Mouse (Mus musculus): ENCODE results near the gene Dhrs3. TPM values are rescaled to one million over a fixed set of nuclear protein-coding genes. Genes with fewer than 3 reads are reported as not detected.

The Dhrs3 gene
- total and polyA plus RNA-seq, 2 experiments from 2014 or later: 39.0 to 45.0 TPM

- H3K4me3 ChIP-seq (ENCODE audit: low read depth, low read length): no peak overlapping the region
- 78% methylated on average over 9 of the region's 9 CpGs for WGBS
- H3K27ac ChIP-seq (ENCODE audit: low read depth): no peak overlapping the region
- DNase-seq (ENCODE audit: low spot score) (no peak), ATAC-seq (ENCODE audit: insufficient read depth, low read depth) (no peak)
- H3K4me1 ChIP-seq (ENCODE audit: control insufficient read depth, insufficient read depth): peaks cover 6% of the 10 kb centered on the region; the same call in 1 of the 2 replicates
- no peak for TF ChIP-seq CTCF (IDR thresholded peaks at IDR 0.05; ENCODE audit: low read depth)
- no peak for TF ChIP-seq EP300 (IDR thresholded peaks at IDR 0.05; ENCODE audit: low read depth)
- no peak overlapping the region for H3K4me2 ChIP-seq (ENCODE audit: low read depth, low read length)
- no peaks in the 10 kb centered on the region for H3K9me3 ChIP-seq (replicated peaks; ENCODE audit: control insufficient read depth, low read length)
- no peak overlapping the region for H3K9ac ChIP-seq (replicated peaks; ENCODE audit: low read depth, low read length)
- H3K27me3 ChIP-seq (ENCODE audit: control insufficient read depth, insufficient read depth, low read length): no peaks in the 10 kb centered on the region
- H3K36me3 ChIP-seq (replicated peaks; ENCODE audit: control insufficient read depth, insufficient read depth, low read length): no peaks in the 10 kb centered on the region
Observed at GRCm38 (mm10) chr4:144889505-144890301, 2.9 kb upstream of the Dhrs3 start.

DNA sequence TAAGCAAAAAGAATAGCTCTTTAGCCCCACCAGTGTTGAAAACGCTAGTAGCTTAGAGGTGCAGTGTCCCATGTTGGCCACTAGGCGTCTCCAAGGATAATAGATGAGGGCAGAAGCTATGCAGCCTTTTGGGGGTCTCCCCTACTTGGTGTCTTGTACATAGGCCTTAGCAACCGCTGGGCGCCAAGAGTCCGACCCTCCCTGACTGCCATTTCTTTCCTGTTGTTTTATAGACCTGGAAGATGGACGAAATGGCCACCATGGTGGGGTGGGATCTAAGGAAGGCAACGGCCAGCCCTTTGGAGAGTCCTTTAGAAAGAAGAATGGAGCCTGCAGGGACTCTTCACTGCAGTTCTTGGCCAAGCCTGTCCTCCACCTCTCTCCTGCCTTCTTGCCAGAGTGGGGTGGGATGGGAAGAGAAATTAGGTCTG, 1.9 kb upstream of the Dhrs3 start:
- Histone ChIP-seq H3K4me3 (ENCODE audit: low read depth, low read length) (no peak overlapping the region), H3K4me1 (ENCODE audit: control insufficient read depth, insufficient read depth) (peaks cover 13% of the 10 kb centered on the region), H3K9me3 (replicated peaks; ENCODE audit: control insufficient read depth, low read length) (no peaks in the 10 kb centered on the region), H3K36me3 (replicated peaks; ENCODE audit: control insufficient read depth, insufficient read depth, low read length) (no peaks in the 10 kb centered on the region), H3K9ac (replicated peaks; ENCODE audit: low read depth, low read length) (no peak overlapping the region), H3K4me2 (ENCODE audit: low read depth, low read length) (no peak overlapping the region), H3K27me3 (ENCODE audit: control insufficient read depth, insufficient read depth, low read length) (no peaks in the 10 kb centered on the region), H3K27ac (ENCODE audit: low read depth) (peak overlapping the region; percentile 70)
- TF ChIP-seq EP300 (IDR thresholded peaks at IDR 0.05; ENCODE audit: low read depth): no peak
- peak; percentile 94 for TF ChIP-seq CTCF (IDR thresholded peaks at IDR 0.05; ENCODE audit: low read depth)
- 11% methylated on average over 7 of the region's 7 CpGs for WGBS
- DNase-seq (ENCODE audit: low spot score) (peak; percentile 78), ATAC-seq (ENCODE audit: insufficient read depth, low read depth) (no peak)

DNA sequence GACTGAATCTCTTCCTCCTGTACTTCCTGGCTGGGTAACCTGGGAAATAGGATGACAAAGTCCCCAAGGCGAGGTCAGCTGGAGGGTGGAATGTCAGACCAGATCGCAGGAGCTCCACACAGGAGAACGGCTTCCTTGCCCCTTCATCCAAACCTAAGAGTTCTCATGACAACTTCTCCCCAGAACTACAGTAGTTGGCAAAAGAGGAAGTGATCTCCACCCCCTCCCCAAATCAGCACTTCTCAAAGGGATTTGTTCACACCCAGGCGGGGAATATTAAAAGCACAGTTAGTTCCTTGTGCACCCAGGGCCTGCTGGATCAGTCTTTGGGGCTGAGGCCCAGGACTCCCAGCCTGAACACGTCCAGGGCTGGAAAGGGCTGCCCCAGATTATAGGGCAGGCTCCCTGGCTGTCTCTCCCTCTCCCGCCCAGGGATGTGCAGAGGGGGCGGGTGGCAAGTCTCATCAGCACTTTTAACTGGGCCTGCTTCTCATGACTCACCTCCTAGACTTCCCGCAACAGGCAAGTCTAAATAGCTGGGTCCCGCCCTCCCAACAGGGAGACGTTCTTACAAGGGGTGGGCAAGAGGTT, 1.4 kb upstream of the Dhrs3 start:
- H3K4me1 ChIP-seq (ENCODE audit: control insufficient read depth, insufficient read depth): peaks cover 16% of the 10 kb centered on the region
- H3K36me3 ChIP-seq (replicated peaks; ENCODE audit: control insufficient read depth, insufficient read depth, low read length): no peaks in the 10 kb centered on the region
- TF ChIP-seq CTCF (IDR thresholded peaks at IDR 0.05; ENCODE audit: low read depth) (no peak), EP300 (IDR thresholded peaks at IDR 0.05; ENCODE audit: low read depth) (no peak)
- ATAC-seq (ENCODE audit: insufficient read depth, low read depth): no peak
- WGBS: 63% methylated on average over 10 of the region's 10 CpGs
- no peak for DNase-seq (ENCODE audit: low spot score)
- H3K9me3 ChIP-seq (replicated peaks; ENCODE audit: control insufficient read depth, low read length): no peaks in the 10 kb centered on the region
- H3K27me3 ChIP-seq (ENCODE audit: control insufficient read depth, insufficient read depth, low read length): no peaks in the 10 kb centered on the region
- 0 out of 2 replicates have a peak overlapping the region, but pooled peaks have one; percentile 96 for H3K4me2 ChIP-seq (ENCODE audit: low read depth, low read length)
- H3K9ac ChIP-seq (replicated peaks; ENCODE audit: low read depth, low read length): no peak overlapping the region
- no peak overlapping the region for H3K4me3 ChIP-seq (ENCODE audit: low read depth, low read length)
- H3K27ac ChIP-seq (ENCODE audit: low read depth): peak overlapping the region; percentile 70

DNA sequence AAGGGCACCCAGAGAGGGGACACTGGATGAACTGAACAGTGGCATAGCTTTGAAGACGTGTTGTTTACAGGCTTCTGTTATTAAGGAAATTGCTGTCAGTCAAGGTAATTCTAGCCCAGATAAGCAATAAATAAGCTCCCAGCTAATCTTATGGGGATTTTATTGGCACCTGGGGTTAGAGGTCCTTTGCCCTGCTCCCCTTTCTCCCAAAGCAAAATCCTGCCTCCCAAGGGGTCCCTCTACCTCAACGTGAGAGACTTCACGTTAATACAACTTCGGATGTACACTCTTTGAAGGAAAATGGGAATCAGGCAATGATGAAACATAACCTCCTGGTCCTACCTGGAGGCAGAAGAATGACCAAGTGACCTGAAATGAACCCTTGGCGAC, 889 bp upstream of the Dhrs3 start:
- DNase-seq (ENCODE audit: low spot score) (no peak), ATAC-seq (ENCODE audit: insufficient read depth, low read depth) (no peak)
- H3K9me3 ChIP-seq (replicated peaks; ENCODE audit: control insufficient read depth, low read length): no peaks in the 10 kb centered on the region
- no peaks in the 10 kb centered on the region for H3K27me3 ChIP-seq (ENCODE audit: control insufficient read depth, insufficient read depth, low read length)
- peak overlapping the region; percentile 81; the same call in 1 of the 2 replicates for H3K9ac ChIP-seq (replicated peaks; ENCODE audit: low read depth, low read length)
- H3K4me2 ChIP-seq (ENCODE audit: low read depth, low read length): peak overlapping the region; percentile 96
- TF ChIP-seq CTCF (IDR thresholded peaks at IDR 0.05; ENCODE audit: low read depth): no peak
- no peak for TF ChIP-seq EP300 (IDR thresholded peaks at IDR 0.05; ENCODE audit: low read depth)
- no peaks in the 10 kb centered on the region for H3K36me3 ChIP-seq (replicated peaks; ENCODE audit: control insufficient read depth, insufficient read depth, low read length)
- peaks cover 17% of the 10 kb centered on the region for H3K4me1 ChIP-seq (ENCODE audit: control insufficient read depth, insufficient read depth)
- peak overlapping the region; percentile 70 for H3K27ac ChIP-seq (ENCODE audit: low read depth)
- 31% methylated on average over 5 of the region's 5 CpGs for WGBS
- H3K4me3 ChIP-seq (ENCODE audit: low read depth, low read length): peak overlapping the region; percentile 78

DNA sequence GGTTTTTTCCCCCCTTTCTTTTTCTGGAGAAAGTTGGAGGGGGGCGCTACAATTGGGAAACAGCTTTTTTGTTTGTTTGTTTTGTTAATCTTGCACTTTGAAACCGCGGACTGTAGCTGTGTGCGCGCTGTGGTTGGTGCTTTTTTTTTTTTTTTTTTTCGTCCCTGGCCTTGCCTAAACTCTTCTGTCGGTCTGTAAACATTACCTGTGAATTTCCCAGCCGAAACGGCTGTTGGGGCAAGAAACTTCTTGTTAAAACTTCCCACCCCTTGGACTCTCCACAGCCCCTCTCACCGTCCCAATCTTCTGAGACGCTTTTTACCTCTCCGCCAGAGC, 278 bp downstream of the Dhrs3 start:
- Histone ChIP-seq H3K4me3 (ENCODE audit: low read depth, low read length) (peak overlapping the region; percentile 78), H3K4me1 (ENCODE audit: control insufficient read depth, insufficient read depth) (peaks cover 20% of the 10 kb centered on the region), H3K9ac (replicated peaks; ENCODE audit: low read depth, low read length) (peak overlapping the region; percentile 81), H3K27me3 (ENCODE audit: control insufficient read depth, insufficient read depth, low read length) (no peaks in the 10 kb centered on the region), H3K9me3 (replicated peaks; ENCODE audit: control insufficient read depth, low read length) (no peaks in the 10 kb centered on the region), H3K36me3 (replicated peaks; ENCODE audit: control insufficient read depth, insufficient read depth, low read length) (no peaks in the 10 kb centered on the region), H3K4me2 (ENCODE audit: low read depth, low read length) (peak overlapping the region; percentile 96), H3K27ac (ENCODE audit: low read depth) (peak overlapping the region; percentile 70)
- 0% methylated on average over 12 of the region's 12 CpGs for WGBS
- TF ChIP-seq EP300 (IDR thresholded peaks at IDR 0.05; ENCODE audit: low read depth) (no peak), CTCF (IDR thresholded peaks at IDR 0.05; ENCODE audit: low read depth) (no peak)
- ATAC-seq (ENCODE audit: insufficient read depth, low read depth): no peak
- no peak for DNase-seq (ENCODE audit: low spot score)
